Mouse (Mus musculus) mouse trophoblast stem cell (cell line): ENCODE data around the gene Slc38a1.
"Not testable (repeated sequence)": the region's sequence is repeated elsewhere in the genome, so short reads cannot be mapped to it uniquely, and the experiment has no call there.

Source experiments
- in situ Hi-C, 2 experiments: fragments of 300-500 bp; cut with MseI, MboI; formaldehyde crosslinking; loops; 2 replicates in 1 of 2; 3 replicates in 1 of 2; pipeline ENCODE4 v1.15.1; 2025

The Slc38a1 gene

GRCm38 (mm10) chr15:96658275-96658602, 15.5 kb upstream of the Slc38a1 start:
- in situ Hi-C loops = no loop called here

DNA sequence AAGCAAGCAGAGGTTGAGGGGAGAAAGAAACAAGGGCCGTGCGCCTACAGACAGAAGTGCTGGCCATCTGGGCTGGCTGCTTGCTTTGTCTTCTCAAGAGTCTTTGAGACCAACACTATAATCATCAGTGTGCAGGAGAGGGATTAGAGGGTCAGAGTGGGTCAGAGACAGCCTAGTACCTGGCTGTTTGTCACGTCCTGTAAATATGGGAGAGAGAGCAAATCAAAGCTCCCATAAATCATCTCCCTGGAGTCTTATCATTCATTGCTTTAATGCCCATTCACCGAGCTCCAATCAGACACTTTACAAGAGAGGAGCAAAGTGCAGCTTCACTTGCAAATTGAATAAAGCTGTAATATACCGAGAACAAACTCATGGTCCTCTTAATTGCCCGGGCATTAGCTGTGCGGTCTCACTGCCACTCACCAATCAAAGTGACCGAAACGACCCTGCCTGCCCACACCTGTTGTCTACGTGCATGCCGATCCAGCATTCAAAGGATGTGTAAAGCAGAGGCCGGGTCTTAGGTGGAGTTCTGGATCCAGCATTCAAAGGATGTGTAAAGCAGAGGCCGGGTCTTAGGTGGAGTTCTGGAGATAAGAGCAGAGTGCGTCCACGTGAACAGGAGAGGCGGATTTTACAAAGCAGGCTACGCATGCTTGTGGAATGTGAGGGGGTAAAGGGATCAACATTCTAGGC, 15.0 kb upstream of the Slc38a1 start:
- in situ Hi-C loops = no loop called here

- in situ Hi-C loops = no loop called here
Observed at GRCm38 (mm10) chr15:96655514-96655913, 12.8 kb upstream of the Slc38a1 start.

DNA sequence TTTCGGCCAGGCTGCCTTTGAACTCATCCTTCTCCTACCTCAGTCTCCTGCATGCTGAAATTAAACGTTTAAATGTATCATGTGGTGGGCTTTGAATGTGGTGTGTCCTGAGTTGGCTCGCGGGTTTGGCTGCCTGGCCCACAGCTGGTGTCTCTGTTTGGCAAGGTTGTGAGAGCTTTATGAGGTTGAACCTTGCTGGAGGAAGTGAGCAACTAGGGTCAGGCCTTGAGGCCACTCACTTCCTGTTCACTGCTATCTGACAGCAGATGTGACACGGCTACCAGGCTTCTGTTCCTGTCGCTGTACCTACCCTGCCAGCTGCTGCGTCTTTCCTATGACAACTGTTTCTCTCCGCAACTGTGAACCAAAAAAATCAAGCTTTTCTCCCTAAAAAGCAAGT, 12.0 kb upstream of the Slc38a1 start:
- in situ Hi-C loops = no loop called here

DNA sequence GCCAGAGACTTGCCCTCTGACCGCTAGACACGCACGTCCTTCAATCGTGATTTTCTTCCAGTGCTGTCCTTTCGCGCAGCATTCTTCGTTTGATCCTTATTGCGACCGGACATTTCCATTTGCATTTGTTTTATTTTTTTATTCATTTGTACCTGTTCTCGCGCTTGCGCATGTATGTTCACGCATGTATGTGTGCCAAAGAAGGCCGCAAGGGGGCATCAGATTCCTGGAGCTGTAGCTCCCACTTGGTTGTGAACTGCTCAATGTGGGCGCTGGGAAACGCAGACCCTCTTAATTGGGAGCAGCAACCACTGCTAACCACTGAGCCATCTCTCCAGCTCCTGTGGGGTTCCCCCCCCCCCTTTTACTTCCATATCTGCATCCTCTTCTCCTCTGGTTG, 10.3 kb upstream of the Slc38a1 start:
- in situ Hi-C loops = no loop called here

- in situ Hi-C loops = no loop called here
Observed at GRCm38 (mm10) chr15:96652531-96652930, 9.8 kb upstream of the Slc38a1 start.

DNA sequence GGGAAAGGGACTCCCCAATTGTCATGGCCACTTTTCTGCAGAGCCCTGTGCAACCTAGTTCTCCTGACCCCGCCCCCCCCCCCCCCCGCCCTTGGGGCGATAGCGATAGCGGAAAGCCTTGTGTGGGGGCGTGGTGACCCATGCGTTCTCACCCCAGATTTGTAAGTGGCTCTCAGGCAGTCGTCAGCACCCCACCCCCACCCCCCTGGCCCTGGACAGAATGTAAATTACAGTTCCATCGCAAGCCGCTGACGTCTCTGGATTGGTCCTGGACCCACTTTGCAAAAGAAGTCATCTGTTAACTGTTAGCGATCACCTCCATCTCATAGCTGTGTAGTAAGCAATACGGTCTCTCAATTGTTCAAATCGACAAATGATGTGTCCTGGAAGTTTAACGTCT, 4.7 kb upstream of the Slc38a1 start:
- in situ Hi-C loops = no loop called here

- in situ Hi-C loops = no loop called here
Observed at GRCm38 (mm10) chr15:96641821-96642435, 785 bp downstream of the Slc38a1 start.

DNA sequence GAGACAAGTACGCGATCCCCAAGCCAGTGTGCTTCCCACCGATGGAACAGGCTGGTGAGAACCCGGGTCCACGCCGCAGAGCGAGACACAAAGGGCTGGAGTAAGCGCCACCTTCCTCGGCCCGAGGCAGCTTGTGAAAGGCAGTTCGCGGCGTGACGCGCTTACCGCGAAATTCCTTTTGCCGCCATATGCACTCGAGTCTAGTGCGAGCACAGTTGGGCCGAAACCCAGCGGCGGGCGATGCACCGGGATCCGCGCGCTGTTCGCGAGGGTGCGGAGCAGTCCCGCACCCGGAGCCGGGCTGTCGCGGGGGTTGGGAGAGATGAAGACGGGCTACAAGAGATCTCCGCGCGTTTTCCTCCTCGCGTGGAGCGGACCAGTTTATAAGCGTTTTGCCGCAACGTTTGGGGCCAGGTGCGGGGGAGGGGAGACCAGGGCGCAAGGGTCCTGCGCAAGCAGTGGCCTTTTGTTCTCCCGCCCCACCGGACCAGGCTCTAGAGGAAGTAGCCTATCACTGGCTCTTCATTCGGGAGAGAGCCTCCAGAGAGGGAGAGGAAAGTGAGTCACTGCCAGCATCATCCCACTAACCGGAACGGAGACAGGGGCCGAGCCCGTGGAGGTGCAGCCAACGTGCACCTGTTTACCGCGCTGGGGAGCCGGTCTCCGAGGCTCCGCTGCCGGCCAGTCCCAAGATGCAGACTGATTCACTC, 1.4 kb downstream of the Slc38a1 start:
- in situ Hi-C loops = no loop called here

- in situ Hi-C loops = no loop called here
Observed at GRCm38 (mm10) chr15:96640291-96640985, 2.3 kb downstream of the Slc38a1 start.

- in situ Hi-C loops = no loop called here
Observed at GRCm38 (mm10) chr15:96639630-96640029, 3.1 kb downstream of the Slc38a1 start.

DNA sequence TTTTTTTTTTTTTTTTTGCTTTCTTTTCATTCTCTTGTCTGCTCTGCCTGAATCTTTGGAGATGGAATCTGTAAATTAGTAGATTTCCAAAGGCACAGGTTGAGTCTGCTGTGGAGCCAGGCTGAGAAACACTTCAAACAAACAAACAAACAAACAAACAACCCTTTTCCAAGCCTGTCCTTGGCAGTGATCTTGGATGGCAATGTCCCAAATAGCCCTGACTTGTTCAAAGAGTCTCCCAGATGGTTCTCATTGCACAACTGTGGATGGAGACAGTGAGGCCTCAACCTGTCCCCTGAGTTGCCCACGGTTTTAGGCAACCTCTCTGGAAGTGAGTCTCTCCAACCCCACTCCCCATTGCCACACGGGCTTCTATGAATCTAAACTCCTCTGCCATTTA, 4.1 kb downstream of the Slc38a1 start:
- in situ Hi-C loops = no loop called here

GRCm38 (mm10) chr15:96638173-96638572, 4.5 kb downstream of the Slc38a1 start:
- in situ Hi-C loops = no loop called here

DNA sequence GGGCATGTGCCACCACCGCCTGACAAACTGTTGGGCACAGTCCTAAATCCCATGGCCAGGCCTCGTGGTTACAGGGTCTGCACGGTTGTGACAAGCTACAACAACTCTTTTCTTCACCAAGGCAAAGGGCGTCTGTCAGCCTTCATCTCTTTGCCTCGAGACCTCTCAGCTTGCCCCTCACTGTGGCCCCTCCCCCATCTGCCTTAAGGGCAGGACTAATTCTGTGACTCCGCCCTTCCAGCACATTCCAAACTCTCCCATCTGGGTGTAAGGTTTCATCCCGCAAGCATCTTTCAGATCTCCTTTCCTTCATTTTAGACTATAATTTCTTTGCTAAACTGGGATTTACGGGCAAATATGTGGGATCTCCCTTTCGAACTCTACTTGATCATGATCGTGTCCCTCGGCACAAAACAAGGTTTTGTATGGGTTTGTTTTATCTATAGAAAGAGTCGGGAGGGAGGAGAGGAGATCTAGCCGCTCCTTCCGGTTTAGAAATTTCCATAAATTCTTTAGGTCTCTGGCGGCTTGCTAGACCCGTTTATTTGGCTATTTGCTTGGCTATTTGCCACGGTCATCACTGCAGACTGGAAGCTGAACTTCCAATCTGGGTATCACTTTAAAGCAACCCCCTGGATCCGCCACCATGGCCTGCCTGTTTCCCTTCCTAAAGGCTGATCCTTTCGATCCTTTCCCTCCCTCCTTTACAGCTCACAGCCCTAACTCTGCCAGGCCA, 7.9 kb downstream of the Slc38a1 start:
- in situ Hi-C loops = no loop called here

GRCm38 (mm10) chr15:96632201-96632600, 10.5 kb downstream of the Slc38a1 start:
- in situ Hi-C loops = no loop called here

- in situ Hi-C loops = no loop called here
Observed at GRCm38 (mm10) chr15:96631107-96631718, 11.5 kb downstream of the Slc38a1 start.

GRCm38 (mm10) chr15:96628256-96628655, 14.5 kb downstream of the Slc38a1 start:
- in situ Hi-C loops = no loop called here

DNA sequence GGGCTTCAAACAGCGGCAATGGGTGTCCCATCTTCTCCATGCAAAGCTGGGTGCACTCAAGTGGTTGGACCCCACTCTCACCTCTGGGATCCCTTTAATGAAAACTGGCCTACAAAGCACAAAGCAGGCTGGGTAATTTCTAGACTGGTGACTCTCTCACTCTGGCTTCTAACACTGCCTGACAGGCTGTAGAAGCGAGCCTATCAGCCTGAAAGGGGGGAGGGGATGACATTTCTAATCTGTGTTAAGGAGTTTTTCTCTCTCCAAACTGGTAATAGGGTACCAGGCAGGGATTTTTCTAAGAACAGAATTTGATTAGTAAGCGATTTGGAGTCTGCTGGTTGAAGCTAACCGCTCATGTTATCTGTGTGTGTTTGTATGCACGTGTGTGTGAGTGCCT, 15.8 kb downstream of the Slc38a1 start:
- in situ Hi-C loops = no loop called here

- in situ Hi-C loops = not testable (repeated sequence)
Observed at GRCm38 (mm10) chr15:96625012-96625411, 17.7 kb downstream of the Slc38a1 start.

- in situ Hi-C loops = no loop called here
Observed at GRCm38 (mm10) chr15:96622376-96622775, 20.3 kb downstream of the Slc38a1 start.

DNA sequence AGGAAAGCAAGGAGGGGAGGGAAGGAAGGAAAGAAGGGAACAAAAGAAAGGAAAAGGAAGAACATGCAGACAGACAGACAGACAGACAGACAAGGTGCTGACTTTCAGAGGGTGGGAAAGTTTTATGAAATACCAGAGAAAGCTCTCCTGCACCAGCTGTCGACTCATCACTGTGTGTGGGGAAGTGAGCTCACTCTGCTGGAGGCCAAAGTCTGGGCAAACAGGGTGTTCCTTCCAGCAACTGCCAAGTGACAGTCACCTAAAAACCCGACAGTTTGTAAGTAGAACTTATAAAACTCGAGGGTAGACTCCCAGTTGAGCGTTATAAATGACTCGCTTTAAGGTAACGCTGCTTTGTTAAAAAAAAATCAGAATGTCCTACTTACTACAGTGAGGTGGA, 21.0 kb downstream of the Slc38a1 start:
- in situ Hi-C loops = no loop called here
